Mouse (Mus musculus) kidney, adult 8-10 months (tissue): ENCODE data around the gene Scin.
A peak's percentile ranks its signal among the peaks of the same experiment; 100 is the strongest.
"Not testable (repeated sequence)": the region's sequence is repeated elsewhere in the genome, so short reads cannot be mapped to it uniquely, and the experiment has no call there.

Source experiments
- DNase-seq, 2 experiments: peaks; one replicate each; pipeline ENCODE4 v3.0.0; 2022

The Scin gene

DNA sequence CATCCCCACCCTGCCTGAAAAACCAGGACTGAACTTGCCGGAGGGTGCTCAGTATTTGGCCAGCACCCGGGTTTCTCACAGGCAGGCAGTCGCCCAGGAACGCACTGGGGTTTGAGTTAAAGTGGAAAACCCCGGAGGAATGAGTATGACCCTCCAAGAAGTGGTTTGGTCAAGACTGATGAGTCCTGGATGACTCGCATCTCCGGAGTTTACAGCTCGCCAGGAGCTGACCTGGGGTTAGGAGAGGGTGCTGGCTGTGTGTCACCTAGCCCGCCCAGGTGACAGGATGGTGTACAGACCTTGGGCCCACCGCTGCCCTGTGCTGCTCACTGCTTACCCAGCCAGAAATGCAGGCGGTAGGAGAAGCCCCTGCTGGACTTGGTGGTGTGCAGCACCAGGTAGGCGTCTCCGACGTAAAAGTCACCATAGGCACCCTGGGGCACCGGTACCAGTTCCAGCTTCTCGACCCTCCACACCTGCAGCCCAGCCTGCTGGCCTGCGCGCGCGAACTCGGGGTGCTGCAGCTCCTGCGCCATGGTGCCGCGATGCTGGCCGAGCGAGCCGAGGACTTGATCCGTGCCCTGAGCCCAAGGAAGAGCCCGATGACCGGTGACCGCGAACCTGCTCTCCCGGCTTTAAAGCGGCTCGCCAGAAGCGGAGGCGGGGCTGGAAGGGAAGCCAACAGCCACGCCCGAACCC, at the start of gene Scin:
Scin (minus strand) TSS at position 656 of the 699 bp plus-strand sequence.
- peak; percentile 44 to 58 for DNase-seq

GRCm38 (mm10) chr12:40177089-40177488, 43.1 kb upstream of the Scin start:
- peak in 1 of 2 experiments; percentile 16 for DNase-seq

- DNase-seq: no peak
Observed at GRCm38 (mm10) chr12:40176158-40176557, 42.1 kb upstream of the Scin start.

DNA sequence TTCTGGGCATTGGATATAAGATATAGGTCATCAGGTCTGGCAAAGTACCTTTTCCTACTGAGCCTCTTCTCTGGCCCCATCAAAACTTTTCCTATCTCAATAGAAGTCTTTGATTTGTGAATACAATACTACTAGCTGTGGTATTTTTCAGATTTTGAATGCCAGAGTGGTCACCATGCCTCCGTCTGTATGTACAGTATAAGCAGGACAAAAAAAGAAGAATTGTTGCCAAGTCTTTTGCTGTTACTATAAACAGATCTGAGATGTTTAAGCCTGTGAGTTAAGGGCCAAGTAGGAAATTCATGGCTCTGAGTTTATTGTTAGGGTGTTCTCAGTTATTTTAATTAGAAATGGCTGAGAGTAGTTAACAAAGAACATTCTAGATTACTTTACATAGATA, 41.1 kb upstream of the Scin start:
- DNase-seq: not testable (repeated sequence)

GRCm38 (mm10) chr12:40171637-40172036, 37.6 kb upstream of the Scin start:
- DNase-seq: no peak

- DNase-seq: no peak
Observed at GRCm38 (mm10) chr12:40169675-40170074, 35.6 kb upstream of the Scin start.

DNA sequence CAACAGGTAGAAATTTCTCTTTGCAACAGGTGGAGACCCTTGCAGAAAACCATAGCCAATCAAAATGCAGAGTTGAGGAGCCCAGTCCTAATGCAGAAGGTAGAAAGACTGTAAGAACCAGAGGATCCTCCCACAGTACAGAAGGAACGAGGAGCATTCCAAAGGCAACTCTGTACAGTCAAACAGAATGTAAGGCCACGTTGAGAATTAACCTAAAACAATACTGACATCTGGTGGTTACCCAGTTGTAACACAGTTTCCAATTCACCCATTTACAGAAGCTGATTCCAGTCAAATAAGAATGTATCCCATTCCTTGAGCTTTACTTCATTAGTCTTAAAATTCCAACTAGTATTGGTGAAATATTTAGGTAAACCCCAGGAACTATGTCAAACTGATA, 30.6 kb upstream of the Scin start:
- peak in 1 of 2 experiments; percentile 19 for DNase-seq

- no peak for DNase-seq
Observed at GRCm38 (mm10) chr12:40160777-40161176, 26.7 kb upstream of the Scin start.

DNA sequence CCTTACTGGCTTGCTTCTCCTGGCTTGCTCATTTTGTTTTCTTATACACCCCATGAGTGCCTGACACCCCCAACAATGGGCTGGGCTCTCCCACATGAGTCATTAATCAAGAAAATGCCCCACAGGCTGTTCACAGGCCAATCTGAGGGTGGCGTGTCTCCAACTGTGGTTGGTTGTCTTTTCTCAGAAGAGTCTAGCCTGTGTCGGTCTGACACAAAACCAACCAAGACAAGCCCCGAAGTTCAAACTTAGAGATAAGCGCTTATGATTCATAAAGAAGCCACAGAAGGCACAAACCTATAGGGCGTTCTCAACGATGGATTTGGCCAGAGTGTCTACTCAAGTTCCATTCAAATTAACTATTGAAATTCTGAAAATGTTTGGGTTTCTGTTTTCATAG, 20.2 kb upstream of the Scin start:
- no peak for DNase-seq

- no peak for DNase-seq
Observed at GRCm38 (mm10) chr12:40152353-40153069, 18.5 kb upstream of the Scin start.

DNA sequence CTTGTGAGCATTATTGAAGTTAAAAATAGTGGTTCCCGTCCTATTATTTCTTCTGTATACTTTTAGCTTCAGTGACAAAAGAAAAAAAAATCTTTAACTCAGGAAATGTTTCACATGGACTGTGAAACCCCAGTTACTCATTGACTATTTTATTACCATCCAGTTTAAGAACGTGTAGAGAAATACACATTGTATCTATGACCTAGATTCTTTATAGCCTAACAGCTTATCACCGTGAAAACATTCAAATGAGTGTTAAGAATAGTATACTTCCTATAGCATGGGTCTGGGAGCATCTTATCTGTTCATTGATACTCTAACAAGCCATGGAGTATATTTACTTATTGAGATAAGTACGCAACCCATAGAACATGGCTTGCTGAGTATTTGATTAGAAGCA, 13.3 kb upstream of the Scin start:
- DNase-seq: peak in 1 of 2 experiments; percentile 13

GRCm38 (mm10) chr12:40146510-40146909, 12.5 kb upstream of the Scin start:
- no peak for DNase-seq

- DNase-seq: no peak
Observed at GRCm38 (mm10) chr12:40140706-40141105, 6.7 kb upstream of the Scin start.

GRCm38 (mm10) chr12:40139484-40140245, 5.6 kb upstream of the Scin start:
- no peak for DNase-seq

DNA sequence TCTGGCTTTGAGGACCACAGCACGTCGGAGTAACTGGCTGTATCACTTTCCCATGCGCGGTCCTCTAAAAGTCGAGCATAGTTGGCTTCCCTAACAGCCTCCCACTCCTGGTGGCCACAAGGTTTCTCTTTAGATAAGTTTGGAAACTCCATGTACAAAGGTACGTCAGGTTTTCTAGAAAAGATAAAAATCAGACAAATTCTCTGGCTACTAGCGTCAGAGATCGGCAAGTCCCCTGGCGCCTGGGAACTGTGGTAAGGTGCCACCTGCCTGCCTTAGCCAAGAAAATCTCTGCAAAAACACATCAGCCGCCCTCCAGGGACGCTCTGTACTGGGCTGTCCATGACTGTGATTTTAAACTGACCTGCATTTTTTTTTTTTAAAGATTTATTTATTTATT, 501 bp upstream of the Scin start:
- no peak for DNase-seq

DNA sequence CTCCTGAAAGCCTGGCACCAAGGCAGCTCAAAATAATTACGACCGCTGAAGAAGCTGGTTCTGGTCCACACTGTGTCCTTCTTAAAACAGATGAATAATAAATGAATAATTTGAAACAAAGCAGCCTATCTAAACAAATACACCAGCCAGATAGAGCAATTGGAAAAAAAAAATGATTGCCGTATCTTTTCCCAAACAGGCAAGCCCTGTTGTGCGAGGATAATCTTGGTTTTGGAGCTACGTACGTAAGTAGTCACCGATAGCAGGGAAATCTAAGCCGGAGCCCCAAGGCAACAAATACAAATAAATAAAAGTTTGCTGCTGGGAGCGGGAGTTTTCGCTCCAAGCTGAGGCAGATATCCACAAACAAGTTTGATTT, 845 bp downstream of the Scin start:
- DNase-seq: no peak

- no peak for DNase-seq
Observed at GRCm38 (mm10) chr12:40118872-40119271, 15.2 kb downstream of the Scin start.

- peak; percentile 38 to 56 for DNase-seq
Observed at GRCm38 (mm10) chr12:40117045-40117444, 17.0 kb downstream of the Scin start.

- no peak for DNase-seq
Observed at GRCm38 (mm10) chr12:40116214-40116613, 17.8 kb downstream of the Scin start.

- DNase-seq: no peak
Observed at GRCm38 (mm10) chr12:40114883-40115282, 19.1 kb downstream of the Scin start.

DNA sequence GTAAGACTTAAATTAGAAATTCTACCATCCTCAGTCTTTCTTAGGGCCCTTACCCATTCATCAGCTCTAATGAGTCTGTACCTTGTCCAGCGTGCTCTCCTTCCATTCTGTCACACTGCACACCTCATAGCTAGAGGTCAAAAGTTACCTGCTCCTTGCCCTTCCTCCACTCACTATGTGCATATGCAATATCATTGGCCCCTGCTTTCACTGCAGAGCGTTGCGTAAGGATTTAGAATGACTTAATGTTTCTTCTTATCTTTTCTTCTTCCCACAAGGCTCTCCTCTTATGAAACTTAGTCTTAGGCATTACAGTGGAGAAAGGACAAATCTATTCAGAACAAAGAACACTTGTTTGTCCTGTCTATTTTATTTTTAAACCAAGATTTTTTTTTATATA, 20.0 kb downstream of the Scin start:
- DNase-seq: no peak

DNA sequence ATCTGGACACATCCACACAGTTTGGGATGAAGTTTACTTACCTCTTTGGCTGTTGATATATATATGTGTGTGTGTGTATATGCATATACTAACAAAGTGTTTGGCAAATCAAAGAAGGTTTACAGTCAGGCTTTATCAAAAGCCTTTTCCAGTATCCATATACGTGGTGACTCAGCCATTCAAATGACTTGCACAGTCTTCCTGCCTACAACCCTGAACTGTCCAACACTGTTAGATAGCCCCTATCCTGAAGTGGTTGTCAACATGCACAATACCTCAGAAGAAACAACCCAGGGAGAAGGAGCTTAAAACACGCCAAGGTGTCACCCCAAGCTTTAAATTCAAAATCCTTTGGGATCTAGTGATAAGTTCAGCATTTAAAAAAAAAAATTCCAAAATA, 20.4 kb downstream of the Scin start:
- DNase-seq: no peak

DNA sequence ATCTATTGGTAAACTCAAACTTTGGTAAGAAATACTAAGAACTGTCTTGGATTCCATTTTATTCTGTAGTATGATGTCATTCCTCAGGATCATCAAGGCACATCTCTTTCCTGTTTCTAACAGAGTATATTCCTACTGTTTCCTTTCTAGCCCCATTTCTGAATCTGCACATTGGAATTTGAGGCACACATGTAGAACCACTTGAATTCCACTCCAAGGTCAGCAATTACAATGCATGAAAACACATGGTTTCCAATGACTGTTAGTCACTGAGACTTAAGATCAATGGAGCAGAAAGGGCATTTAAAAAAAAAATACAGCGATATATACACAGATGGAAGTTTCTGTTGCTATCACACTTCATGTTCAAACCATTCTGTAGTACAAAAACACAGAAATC, 24.8 kb downstream of the Scin start:
- DNase-seq: peak in 1 of 2 experiments; percentile 36

DNA sequence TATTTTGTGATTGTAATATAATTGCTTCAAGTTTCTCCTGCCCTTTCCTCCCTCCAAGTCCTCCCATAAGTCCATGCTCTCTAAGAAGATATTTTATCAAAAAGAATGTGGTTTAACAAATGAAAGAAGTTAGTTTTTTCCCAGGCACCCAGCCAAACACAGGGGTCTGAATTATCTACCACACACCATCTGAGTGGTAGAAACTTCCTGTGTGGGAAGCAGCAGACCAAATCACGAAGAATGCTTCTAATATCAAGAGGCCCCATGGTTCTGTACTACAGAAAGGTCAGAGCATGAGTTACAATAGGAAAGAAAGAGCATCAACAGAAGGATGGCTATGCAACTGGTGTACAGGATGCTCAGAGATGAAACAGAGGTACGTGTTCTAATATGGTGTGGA, 25.9 kb downstream of the Scin start:
- DNase-seq: no peak
